Mouse (Mus musculus): ENCODE measurements around the gene Gm10665. TPM values are rescaled to one million over a fixed set of nuclear protein-coding genes. Genes with fewer than 3 reads are reported as not detected.
"Not testable (repeated sequence)": the region's sequence is repeated elsewhere in the genome, so short reads cannot be mapped to it uniquely, and the experiment has no call there.

Gene Gm10665
- not detected for total RNA-seq (2022)

GRCm38 (mm10) chr7:22463975-22464374, at the start of gene Gm10665:
Gm10665 (minus strand) TSS chr7:22464075.
- DNase-seq (ENCODE audit: low spot score in 2 of 2) = not testable (repeated sequence)

DNA sequence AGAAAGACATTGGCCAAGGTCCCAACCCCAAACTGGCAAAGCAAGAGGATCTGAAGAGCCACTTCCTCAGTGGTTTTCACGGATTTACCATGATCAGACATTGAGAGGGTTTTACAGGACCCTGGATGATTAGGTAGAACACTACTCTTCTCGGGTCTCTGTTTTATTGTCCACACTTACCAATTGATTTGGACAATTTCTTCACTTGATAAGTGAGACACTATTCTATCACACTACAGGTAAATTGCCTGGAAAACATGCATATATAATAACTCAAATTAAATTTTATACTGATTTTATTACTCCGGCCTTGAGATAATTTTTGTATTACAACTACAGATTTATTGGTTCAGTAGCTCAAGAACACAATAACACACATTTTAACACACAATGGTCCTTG, 35.7 kb upstream of the Gm10665 start, which contains the start of gene Vmn1r151:
Vmn1r151 (minus strand) TSS at position 101 of the 400 bp plus-strand sequence.
- DNase-seq (ENCODE audit: low spot score in 2 of 2) = not testable (repeated sequence)

DNA sequence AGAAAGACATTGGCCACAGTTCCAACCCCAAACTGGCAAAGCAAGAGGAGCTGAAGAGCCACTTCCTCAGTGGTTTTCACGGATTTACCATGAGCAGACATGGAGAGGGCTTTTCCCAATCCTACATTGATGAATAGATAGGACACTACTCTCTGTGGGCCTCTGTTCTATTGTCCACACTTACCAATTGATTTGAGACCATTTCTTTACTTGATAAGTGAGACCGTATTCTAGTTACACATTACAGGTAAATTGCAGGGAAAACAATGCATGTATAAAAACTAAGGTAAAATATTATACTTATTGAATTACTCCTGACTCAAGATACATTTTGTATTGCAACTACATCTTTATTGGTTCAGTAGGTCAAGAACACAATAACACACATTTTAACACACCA, 25.7 kb downstream of the Gm10665 start, which contains the start of gene Vmn1r149:
Vmn1r149 (minus strand) TSS at position 101 of the 400 bp plus-strand sequence.
- not testable (repeated sequence) for DNase-seq (ENCODE audit: low spot score in 2 of 2)

GRCm38 (mm10) chr7:22413283-22413682, 50.6 kb downstream of the Gm10665 start, which contains the start of gene Vmn1r148:
Vmn1r148 (plus strand) TSS chr7:22413583.
- DNase-seq (ENCODE audit: low spot score in 2 of 2) = not testable (repeated sequence)

Other genes starting within 250 kb of the Gm10665 start
- not detected for gene Gm8453, start 234.6 kb downstream of the Gm10665 start, total RNA-seq (2022)
- not detected for gene Gm4187, start 134.4 kb downstream of the Gm10665 start, total RNA-seq (2022)
- not detected for gene Gm8660, start 93.0 kb downstream of the Gm10665 start, total RNA-seq (2022)
- gene Vmn1r148, start 50.5 kb downstream of the Gm10665 start, total RNA-seq (2022) = not detected
- not detected for gene Vmn1r149, start 25.8 kb downstream of the Gm10665 start, total RNA-seq (2022)
- not detected for gene Vmn1r151, start 35.6 kb upstream of the Gm10665 start, total RNA-seq (2022)
- gene Vmn1r152, start 58.9 kb upstream of the Gm10665 start, total RNA-seq (2022) = not detected
- not detected for gene Gm8677, start 70.8 kb upstream of the Gm10665 start, total RNA-seq (2022)
- gene Gm4201, start 101.3 kb upstream of the Gm10665 start, total RNA-seq (2022) = not detected
- not detected for gene Gm4565, start 124.1 kb upstream of the Gm10665 start, total RNA-seq (2022)
- gene Vmn1r155, start 193.9 kb upstream of the Gm10665 start, total RNA-seq (2022) = not detected
- gene Gm8693, start 228.2 kb upstream of the Gm10665 start, total RNA-seq (2022) = not detected